Mouse (Mus musculus) stomach, postnatal 0 days (tissue): ENCODE data around the gene P4hb.

Source experiments
- CTCF ChIP-seq: IDR thresholded peaks from 2 replicates; pipeline ENCODE4 v1.5.1; 2016; ENCODE audit warnings: antibody characterized with exemption, low read depth, mild to moderate bottlenecking, moderate library complexity
- EP300 ChIP-seq: optimal IDR thresholded peaks from 2 replicates; pipeline ENCODE3; 2016; ENCODE audit warnings: antibody characterized with exemption

DNA sequence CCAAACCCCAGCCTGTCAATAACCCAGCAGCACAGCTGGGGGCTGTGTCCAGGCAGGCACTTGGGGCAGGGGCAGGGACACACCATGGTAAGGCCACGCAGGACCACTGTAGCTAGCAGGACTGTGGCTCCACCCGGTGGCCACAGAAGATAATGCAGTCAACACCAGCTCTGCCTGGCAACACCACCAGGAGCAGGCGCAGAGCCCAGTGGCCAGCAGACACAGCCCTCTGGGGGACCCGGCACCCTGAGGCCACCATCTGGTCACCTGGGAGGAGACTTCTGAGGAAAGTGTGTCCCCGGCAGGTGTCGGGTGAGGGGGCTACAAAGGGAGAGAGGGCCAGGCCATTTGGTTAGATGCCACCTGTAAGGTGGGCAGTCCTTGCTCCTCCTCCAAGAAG, 39.7 kb upstream of the P4hb start:
- TF ChIP-seq CTCF: peak; percentile 95
- no peak for TF ChIP-seq EP300
